Mouse (Mus musculus) kidney, postnatal 36 days (tissue): Measurements from ENCODE around the gene Slc2a4.
A peak's percentile ranks its signal among the peaks of the same experiment; 100 is the strongest.
"Not testable (repeated sequence)": the region's sequence is repeated elsewhere in the genome, so short reads cannot be mapped to it uniquely, and the experiment has no call there.

Experiments used
- DNase-seq, 2 experiments: peaks; one replicate each; pipeline ENCODE4 v3.0.0; 2021 to 2022; ENCODE audit warnings: mixed read lengths in 2 of 2

Slc2a4 gene

DNA sequence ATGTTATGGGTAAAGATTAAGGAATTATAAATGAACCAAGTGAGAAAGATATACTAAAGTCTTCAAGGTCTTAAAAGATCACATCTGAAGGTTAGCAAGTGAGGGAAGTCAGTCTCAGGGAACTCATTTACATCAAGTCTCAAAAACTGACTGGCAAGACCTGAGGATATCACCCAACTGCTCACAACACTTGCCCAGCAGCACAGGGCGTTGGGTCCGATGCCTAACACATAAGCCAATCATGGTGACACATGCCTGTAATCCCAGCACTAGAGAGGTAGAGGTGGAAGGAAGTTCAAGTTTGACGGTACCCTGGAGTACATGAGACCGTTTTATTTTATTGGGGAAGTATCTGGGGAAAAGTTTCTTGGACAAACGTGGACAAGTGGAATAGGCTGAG, 29.9 kb downstream of the Slc2a4 start:
- DNase-seq, result no peak

DNA sequence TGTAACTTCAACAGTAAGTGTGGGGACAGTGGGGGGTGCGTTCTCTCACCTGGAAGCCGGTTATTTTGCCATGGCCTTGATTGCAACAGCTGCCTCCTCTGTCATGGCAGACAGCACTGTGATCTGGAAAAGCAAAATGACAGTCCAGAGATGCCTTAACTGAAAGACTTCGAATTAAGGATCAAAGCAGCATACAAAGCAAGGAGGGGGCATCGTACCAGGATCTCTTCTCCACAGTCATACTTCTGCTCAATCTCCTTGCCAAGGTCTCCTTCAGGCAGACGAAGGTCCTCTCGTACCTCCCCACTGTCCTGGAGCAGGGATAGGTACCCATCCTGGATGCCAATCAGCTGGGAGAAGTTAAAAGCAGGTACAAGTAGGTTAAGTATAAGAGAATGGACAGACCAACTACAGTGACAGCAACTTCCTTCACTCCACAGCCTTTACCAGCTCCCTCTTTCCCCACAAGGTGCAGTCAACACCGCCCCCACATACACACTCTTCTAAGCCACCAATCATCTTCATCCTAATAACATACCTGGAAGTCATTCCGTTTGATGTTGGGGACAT, 30.5 kb downstream of the Slc2a4 start:
- DNase-seq, result no peak

DNA sequence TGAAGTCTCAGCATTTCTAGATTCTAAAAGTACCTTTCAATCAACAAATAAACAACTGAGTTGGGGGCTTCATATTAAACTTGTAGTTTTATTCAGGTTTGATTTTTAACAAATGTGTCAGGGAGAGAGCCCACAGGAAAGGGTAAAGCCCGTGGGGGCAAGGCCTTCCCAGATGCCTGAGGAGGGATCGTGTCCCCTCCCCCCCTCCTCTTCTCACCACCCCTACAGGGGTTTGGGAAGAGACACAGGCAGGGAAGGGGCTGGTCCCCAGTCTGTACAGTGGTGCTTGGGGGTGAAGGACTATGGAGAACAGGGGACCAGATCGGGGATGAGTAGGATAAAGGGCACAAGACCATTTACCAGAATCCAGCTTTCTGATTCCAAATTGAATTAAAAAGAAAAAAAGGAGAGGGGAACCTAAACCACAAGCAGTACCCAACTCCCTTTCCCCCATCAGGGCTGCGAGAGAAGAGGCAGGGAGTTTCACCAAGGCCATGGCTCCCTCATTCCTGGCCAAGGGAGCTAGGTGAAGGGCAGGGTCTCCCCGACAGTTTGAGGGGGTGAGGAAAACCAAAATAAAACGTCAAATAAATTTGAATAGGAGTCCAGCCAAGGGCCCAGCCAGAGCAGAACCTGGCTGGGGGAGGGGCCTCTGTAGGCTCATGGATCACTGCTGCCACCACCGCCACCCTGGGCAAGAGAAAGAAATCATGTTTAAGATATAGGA, 31.2 kb downstream of the Slc2a4 start:
- DNase-seq, result not testable (repeated sequence)

DNA sequence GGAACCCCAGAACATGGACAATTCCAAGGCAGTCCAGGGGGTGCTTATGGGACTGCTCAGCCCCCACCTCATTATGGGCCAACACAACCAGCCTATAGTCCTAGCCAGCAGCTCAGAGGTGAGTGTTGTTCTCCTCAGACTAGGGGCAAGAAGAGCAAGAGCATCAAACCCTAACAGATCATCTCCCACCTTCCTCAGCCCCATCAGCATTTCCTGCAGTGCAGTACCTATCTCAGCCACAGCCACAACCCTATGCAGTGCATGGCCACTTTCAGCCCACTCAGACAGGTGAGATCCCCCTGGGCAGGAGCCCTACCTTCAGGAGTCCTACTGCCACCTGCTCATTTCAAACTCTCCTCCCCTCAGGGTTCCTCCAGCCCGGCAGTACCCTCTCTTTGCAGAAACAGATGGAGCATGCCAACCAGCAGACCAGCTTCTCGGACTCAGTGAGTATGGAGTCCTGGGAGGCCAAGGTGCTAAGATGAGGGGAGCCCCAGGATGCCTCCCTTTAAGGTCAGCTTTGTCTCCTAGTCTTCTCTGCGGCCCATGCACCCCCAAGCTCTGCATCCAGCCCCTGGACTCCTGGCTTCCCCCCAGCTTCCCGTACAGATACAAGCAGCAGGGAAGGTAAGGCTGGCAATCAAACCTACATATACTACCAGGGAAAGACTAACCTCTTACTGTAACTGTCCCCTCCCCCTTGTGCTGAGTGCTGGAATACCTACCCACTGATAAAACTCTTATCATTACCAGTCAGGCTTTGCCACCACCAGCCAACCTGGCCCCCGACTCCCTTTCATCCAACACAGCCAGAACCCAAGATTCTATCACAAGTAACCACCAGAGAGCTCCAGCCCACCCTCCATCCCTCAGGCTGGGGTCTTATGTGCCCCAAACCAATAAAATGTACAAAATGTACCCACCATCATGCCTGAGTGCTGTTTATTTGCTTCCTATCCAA, 32.0 kb downstream of the Slc2a4 start:
- no peak for DNase-seq

DNA sequence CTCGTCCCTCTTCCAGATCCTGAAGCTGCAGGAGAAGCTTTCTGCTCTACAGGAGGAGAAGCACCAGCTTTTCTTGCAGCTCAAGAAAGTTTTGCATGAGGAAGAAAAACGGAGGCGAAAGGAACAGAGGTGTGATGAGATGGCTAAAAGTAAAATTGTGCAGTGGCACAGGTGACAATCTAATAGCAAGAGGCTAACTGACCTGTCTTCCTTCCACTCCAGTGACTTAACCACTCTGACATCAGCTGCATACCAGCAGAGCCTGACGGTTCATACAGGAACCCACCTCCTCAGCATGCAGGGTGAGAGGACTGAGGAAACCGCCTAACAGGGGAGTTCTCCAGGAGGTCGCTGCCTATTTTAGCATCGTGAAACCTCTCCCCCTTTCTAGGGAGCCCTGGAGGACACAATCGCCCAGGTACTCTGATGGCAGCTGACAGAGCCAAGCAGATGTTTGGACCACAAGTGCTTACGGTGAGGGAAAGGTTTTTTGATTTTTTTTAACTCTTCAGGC, 33.0 kb downstream of the Slc2a4 start:
- no peak for DNase-seq

DNA sequence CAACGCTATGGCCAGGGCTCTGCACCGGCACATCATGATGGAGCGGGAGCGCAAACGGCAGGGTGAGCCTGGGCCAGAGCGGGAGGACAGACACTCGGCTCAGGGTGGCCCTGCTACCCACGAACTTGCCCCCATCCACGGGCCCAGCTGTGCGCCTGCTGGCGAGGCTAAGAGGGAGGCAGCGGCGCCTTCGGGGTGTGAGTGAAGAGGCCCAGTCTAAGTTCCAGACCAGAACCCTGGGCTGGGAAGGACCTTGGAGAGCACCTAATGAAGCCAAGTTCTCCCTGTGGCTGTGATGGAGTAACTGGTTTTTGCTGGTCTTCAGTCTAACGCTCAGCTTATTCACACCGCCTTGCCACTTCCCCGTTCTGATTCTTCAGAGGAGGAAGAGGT, 33.6 kb downstream of the Slc2a4 start:
- DNase-seq, result peak in 1 of 2 experiments; percentile 54

DNA sequence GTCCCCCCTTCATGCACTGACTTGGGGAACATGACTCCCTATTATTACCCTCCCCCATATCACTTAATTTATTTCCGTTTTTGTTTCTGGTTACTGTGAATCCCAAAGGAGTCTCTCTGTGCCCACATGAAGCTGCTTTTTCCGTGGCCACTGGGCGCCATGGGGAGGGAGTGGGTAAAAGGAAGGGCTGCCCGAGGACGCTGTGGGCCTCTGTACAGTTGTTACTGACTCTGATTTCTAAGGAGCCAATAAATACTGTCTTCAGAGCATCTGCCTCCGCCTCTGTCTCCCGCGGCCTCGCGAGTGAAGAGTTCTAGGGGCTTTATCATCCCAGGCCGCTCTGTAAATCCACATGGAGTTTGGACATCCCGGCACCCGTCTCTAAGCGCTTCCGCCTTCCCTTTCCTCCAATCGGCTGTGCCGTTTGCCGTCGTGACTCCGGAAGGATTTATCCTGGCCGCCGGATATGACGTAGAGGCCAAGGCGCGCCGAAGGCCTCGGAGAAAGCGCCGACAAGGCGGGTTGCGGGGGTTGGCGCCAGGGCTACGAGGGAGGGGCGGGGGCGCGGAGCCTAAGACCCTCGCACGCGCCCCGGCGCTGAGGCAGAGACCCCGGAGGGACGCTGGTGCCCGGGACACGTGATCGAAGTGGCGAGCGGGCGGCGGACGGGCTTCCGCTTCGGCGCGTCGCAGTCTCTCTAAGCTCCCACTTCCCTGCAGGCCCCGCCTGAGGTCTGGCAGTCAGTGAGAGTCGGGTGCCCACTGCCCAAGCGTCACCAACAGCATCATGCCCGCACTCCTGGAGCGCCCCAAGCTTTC, 34.2 kb downstream of the Slc2a4 start, which contains the start of gene Gps2:
TSS of gene Gps2 (plus strand) at position 335 of the 818 bp plus-strand sequence.
- DNase-seq, result peak; percentile 94

DNA sequence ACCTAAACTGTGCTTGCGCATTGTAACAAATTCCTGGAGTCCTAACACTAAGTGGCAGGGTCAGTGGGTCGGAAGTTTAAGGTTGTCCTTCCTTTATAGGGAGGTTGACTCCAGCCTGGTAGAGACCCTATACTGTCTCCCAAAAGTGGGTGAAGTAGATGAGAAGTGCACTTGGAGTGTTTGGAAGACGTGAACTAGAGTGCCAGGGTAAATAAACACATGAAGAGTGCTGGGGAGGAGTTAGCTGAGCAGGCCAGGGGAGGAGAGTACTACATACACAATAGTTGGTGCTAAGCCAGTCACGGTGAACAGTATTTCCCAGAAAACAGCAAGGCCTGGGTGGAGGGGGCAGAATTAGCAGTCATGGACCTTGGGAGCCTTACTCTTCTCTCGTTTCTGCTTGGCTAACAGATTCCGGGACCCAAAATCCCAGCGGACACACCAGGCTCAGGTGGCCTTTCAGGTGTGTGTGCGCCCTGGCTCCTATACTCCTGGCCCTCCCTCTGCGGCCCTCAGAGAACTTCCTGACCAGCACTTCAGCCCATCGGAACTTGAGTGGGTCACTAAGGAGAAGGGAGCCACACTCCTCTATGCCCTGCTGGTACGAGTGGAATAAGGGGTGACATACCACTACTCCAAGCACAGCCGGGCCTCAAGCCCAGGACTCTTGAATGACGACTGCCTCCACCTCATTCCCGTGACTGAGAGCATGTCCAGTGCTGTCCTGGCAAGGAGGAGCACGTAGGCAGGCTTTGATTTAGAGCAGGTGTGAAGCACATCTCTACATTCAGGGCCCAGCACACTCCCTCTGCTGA, 35.1 kb downstream of the Slc2a4 start:
- DNase-seq, result no peak

DNA sequence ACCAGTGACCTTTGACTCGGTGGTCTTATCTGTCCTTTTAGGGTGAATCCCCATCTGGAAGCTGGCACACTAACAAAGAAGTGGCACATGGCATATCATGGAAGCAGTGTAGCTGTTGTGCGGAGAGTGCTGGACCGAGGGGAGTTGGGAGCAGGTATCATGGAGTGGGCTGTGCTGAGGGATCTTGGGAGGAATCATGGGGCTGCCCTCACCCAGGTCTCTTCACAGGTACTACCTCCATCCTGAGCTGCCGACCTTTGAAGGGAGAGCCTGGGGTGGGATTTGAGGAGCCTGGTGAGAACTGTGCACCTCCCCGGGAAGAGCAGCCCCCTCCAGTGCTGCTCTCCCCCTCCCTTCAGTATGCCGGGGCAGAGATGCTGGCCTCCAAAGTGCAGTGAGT, 36.3 kb downstream of the Slc2a4 start:
- no peak for DNase-seq

DNA sequence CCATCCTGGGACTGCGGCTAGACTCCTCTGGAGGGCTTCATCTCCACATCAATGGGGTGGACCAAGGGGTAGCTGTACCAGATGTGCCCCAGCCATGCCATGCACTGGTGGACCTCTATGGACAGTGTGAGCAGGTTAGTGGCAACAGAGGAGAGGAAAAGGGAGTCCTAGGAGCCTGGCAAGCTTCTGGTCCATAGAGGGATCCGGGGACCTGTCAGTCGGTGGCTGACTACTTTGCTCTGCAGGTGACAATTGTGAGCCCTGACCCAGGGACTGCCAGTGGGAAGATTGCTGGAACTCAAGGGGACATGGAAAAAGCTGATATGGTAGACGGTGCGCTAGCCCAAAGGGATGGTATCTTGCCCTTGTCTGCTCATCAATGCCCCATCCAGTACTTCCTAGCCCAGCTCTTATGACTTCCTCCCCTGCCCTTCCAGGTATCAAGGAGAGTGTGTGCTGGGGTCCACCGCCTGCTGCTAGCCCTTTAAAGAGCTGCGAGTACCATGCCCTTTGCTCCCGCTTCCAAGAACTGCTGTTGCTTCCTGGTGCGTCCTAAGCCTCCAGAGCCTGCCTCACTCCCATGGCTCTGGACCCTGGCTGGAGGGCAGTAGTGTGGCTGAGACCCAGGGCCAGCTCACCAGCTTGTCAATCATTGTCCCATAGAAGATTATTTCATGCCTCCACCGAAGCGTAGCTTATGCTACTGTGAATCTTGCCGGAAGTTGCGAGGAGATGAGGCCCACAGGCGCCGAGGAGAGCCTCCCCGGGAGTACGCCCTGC, 37.0 kb downstream of the Slc2a4 start:
- DNase-seq, result peak; percentile 82 to 84

DNA sequence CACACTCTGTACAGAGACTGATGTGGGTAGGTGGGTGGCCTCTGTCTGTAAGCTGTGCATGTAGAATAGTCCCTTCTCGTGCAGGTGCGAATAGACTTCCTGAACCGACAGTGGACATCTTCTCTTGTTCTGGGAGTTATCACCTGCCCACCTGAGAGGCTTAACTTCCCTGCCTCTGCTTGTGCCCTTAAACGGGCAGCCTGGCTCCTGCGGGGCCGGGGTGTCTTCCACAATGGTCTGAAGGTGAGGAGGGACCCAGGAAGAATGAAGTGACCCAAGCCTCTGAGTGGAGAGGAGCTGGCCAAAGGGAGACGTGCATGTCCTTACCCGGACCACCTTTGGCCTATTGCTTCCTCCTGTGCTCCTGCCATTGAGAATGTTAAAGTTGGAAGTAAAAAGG, 37.8 kb downstream of the Slc2a4 start:
- no peak for DNase-seq

DNA sequence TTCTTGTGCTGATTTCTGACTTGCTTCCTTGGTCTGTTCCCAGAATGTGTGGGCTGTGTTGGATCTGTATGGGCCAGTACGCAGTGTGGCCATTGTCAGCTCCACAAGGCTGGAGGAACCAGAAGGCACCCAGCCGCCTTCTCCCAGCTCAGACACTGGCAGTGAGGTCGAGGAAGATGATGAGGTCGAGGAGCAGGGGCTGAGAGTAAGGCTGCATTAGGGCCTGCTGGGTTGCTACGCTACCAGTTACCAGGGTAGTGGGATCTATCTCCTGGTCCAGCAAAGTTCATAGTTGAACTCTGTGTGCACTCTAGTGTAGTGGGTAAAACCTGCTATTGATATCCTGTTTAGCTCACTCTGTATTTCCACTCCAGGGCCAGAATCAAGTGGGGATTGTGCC, 38.8 kb downstream of the Slc2a4 start:
- no peak for DNase-seq

DNA sequence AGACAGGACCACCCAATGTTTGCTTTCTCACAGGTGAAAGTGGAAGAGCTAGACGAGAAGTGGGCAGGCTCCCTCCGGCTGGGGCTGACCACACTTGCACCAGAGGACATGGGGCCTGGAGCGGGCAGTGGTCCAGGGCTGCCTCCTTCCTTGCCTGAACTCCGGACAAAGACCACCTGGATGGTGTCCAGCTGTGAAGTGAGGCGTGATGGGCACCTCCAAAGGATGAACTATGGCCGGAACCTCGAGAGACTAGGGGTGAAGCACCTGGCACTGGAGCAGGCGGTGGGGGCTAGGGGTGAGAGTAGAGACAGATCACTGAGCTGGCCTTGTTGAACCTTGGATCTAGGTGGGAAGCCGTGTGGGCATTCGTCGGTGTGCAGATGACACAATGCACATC, 39.3 kb downstream of the Slc2a4 start:
- DNase-seq, result peak; percentile 96 to 97

DNA sequence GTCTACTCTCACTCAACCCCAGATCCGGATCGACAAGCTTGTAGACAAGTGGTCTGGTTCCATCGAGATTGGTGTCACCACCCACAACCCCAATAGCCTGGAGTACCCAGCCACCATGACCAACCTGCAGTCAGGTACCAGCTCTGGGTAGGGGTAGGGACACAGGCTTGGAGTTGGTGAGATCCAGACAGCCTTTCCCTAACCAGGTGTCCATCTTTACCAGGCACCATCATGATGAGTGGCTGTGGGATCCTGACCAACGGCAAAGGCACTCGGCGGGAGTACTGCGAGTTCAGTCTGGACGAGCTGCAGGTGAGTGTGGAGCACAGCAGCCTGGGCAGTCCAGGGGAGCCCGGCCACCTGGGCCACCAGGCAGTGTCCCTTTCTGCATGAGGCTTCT, 43.7 kb downstream of the Slc2a4 start:
- no peak for DNase-seq

DNA sequence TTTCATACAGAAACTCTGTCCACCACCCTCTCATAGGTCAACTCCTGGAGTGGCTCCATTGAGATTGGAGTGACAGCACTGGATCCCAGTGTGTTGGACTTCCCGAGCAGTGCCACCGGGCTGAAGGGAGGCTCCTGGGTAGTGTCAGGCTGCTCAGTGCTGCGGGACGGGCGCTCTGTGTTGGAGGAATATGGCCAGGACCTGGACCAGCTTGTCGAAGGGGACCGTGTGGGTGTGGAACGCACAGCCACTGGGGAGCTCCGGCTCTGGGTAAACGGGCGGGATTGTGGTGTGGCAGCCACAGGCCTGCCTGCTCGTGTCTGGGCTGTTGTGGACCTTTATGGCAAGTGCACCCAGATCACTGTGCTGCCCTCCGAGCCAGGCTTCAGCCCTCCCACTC, 45.0 kb downstream of the Slc2a4 start:
- DNase-seq, result no peak

DNA sequence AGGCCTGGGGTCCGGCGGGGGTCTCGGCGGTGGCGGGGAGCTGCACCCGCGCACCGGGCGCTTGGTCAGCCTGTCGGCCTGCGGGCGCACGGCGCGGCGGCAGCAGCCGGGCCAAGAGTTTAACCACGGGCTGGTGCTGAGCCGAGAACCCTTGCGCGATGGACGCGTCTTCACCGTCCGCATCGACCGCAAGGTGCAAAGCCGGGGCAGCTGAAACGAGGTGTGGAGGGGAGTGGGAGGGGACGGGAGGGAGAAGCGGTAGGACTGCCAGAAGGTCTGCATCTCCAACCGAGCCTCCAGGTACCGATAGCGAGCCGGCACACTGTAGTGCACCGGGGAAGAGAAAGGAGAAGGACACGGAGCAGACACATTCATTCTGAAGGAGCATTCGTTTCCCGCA, 46.0 kb downstream of the Slc2a4 start:
- DNase-seq, result no peak

DNA sequence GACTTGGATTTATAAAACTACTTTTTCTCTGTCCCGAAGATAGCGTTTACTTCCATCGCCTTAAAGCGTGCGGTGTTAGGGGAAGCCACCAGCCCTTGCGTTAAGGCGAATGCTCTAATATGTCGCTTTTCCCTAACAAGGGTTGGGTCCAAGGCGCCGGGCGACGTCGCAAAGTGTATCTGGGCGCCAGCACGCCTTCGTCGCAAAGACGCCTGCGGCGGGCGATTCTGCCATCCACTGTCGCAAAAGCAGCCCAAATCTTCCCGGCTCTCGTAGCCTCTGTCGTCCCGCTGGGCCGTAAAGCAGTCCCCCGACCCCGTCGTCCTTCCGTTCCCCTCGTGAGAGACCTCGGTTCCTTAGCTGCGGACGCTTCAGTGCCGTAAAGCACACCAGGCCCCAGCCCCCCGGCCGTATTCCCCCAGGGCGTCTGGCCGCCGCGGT, 46.6 kb downstream of the Slc2a4 start:
- DNase-seq, result peak; percentile 95 to 98

DNA sequence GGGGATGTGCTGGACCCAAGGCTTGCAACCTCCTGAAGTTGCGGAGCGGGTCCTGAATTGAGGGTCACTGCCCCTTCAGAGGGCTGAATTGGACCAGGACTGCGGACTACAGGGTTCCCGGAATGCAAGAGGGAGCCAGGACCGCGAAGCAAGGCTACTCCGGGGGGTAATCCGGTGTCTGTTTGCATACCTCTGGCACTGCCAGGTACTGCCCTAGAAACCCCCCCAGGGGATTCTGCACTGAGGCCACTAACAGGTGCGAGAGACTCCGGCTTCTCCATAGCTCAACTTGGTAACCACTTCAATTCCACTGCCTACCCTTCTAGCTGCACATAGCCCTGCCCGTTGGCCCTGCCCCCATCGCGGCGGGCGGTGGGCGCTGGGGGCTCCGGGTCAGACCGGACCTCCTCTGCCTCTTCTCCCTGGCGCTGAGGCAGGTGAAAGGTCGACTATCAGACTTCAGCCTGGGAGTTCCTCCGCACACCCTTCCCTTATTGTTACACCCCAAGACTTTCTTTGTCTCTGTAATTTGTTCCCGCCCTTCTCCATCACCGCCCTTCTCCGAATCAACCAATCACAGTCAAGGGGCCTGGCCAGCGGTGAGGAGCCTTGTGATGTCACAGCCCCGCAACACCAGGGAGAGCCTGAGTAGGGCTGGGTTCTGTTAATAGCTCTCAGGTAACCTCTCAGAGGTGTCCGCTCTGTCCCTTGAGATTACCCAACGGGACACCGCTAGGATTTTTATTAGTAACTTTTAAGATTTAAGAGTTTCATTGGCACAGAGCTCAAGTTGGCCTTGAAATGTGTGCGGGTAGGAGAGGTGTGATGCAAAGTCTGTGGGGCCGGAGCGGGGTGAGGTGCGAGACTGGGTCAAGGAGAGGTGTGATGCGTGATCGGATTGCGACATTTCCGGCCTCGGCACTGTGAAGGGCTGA, 47.2 kb downstream of the Slc2a4 start, which contains the start of the genes 2810408A11Rik and Neurl4:
TSS of gene 2810408A11Rik (minus strand) at position 517 of the 935 bp plus-strand sequence.
TSS of gene Neurl4 (plus strand) at position 602 of the 935 bp plus-strand sequence.
- peak; percentile 91 to 96 for DNase-seq

DNA sequence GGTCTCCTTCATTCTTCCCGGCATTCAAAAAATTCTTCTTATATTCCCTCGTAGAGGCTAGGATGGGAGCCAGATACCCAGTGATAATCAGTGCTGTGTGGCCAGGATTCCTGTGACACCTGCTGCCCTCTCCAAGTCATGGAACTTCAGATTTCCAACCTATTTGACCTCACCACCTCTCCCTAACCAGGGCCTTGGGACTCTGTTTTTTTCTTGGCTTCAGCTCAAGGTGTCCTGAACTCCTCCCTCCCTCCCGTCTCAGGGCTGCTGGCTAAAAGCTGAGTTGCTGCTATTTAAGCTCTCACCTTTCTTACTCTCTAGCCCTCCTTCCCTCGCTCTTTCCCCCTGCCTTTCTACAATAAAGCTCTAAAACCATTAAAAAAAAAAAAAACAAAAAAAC, 48.1 kb downstream of the Slc2a4 start:
- DNase-seq, result peak in 1 of 2 experiments; percentile 59
